Mouse (Mus musculus) ES-E14 (cell line): Measurements from ENCODE around the gene Wdr63. TPM values are rescaled to one million over a fixed set of nuclear protein-coding genes. Genes with fewer than 3 reads are reported as not detected.

Experiments used
- DNase-seq: peaks from one replicate; pipeline ENCODE4 v3.0.0-alpha.2; 2013; ENCODE audit warnings: low read depth, low spot score
- H3K27ac ChIP-seq: 2 replicates; pipeline ENCODE4 v1.5.1; 2012; ENCODE audit warnings: low read depth, mild to moderate bottlenecking, low read length, moderate library complexity, mixed read lengths; ENCODE audit not compliant: poor library complexity, insufficient read depth, severe bottlenecking
- H3K36me3 ChIP-seq: 2 replicates; pipeline ENCODE4 v1.6.1; 2012; ENCODE audit warnings: mild to moderate bottlenecking, low read length, moderate library complexity, mixed read lengths; ENCODE audit not compliant: control insufficient read depth, poor library complexity, insufficient read depth, severe bottlenecking
- H3K4me1 ChIP-seq, 2 experiments: fragments of 150-350 bp in 1 of 2; sonication (generic) in 1 of 2; 2 replicates each; pipeline ENCODE4 v1.6.1; 2012; ENCODE audit warnings: low read length in 2 of 2, mild to moderate bottlenecking in 1 of 2, mixed read lengths in 1 of 2; ENCODE audit not compliant: control insufficient read depth in 2 of 2, insufficient read depth in 2 of 2, poor library complexity in 1 of 2
- H3K4me3 ChIP-seq, 2 experiments: fragments of 150-350 bp in 1 of 2; sonication (generic) in 1 of 2; 2 replicates each; pipeline ENCODE4 v1.5.1; 2012; ENCODE audit warnings: low read length in 2 of 2, low read depth in 1 of 2, mild to moderate bottlenecking in 1 of 2, mixed read lengths in 1 of 2; ENCODE audit not compliant: insufficient read depth in 1 of 2, poor library complexity in 1 of 2, severe bottlenecking in 1 of 2
- H3K9ac ChIP-seq: 2 replicates; pipeline ENCODE4 v1.6.1; 2012; ENCODE audit warnings: low read depth, mild to moderate bottlenecking, low read length, mixed read lengths; ENCODE audit not compliant: poor library complexity, insufficient read depth, severe bottlenecking
- H3K9me3 ChIP-seq: fragments of 150-350 bp; sonication (generic); 2 replicates; pipeline ENCODE4 v1.6.1; 2012; ENCODE audit warnings: low read depth, mild to moderate bottlenecking, low read length; ENCODE audit not compliant: control insufficient read depth, insufficient read depth
- CHD2 ChIP-seq: IDR thresholded peaks from 2 replicates; pipeline ENCODE4 v1.6.1; 2014; ENCODE audit warnings: mild to moderate bottlenecking, low read depth, low read length, inconsistent platforms
- HCFC1 ChIP-seq: IDR thresholded peaks from 2 replicates; pipeline ENCODE4 v1.6.1; 2012; ENCODE audit warnings: low read length, inconsistent platforms, borderline replicate concordance; ENCODE audit not compliant: insufficient read depth
- MAFK ChIP-seq: IDR thresholded peaks from 2 replicates; pipeline ENCODE4 v1.6.1; 2014; ENCODE audit warnings: mild to moderate bottlenecking, low read depth, low read length, inconsistent platforms; ENCODE audit not compliant: insufficient read depth
- ZC3H11A ChIP-seq: IDR thresholded peaks from 2 replicates; pipeline ENCODE4 v1.6.1; 2012; ENCODE audit warnings: low read depth, mild to moderate bottlenecking, inconsistent platforms, low read length, borderline replicate concordance
- ZNF384 ChIP-seq: IDR thresholded peaks from 2 replicates; pipeline ENCODE4 v1.6.1; 2012; ENCODE audit warnings: low read depth, low read length, inconsistent platforms
- in situ Hi-C, 2 experiments: fragments of 600-800 bp; cut with MboI; formaldehyde crosslinking; loops; one replicate each; pipeline ENCODE4 v1.15.1; 2025; ENCODE audit warnings: low sequenced_read_pairs in 2 of 2, inconsistent platforms in 1 of 2; ENCODE audit not compliant: unreplicated experiment in 2 of 2
- total RNA-seq: library from RNA; depleted of rRNA; stranded (reverse); fragments of 300-350 nt; gene quantifications from 2 replicates; pipeline ENCODE4 v1.2.3, GENCODE M21; 2012

Wdr63 gene
- total RNA-seq, 1 experiment, result 0.67 TPM

DNA sequence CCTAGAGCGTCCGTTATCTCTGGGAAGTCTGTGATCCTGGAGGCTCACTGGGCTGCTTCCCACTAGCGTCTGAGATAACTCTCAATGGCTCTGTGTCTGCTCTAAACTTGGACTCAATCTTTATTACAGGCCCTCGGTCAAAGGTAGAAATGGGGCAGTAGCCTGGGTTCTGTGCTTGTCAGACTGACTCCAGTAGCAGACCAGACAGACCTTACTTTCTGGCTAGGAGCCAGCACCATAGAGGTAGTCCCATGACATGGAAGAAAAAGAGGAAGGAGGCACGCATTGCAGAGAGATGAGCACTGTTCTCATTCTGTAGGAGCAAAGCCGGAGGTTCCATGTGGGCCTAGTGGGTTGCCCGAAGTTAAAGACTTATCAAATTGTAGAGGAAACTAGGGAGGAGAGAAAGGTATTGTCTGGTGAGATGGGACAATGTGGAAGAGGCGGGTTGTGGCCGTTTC lies 10.1 kb upstream of the Wdr63 start:
- Histone ChIP-seq H3K4me1 (peaks cover 0 to 2% of the 10 kb centered on the region in 2 experiments; a peak in 1 of 4 replicates), H3K9ac (no peak overlapping the region), H3K27ac (no peak overlapping the region), H3K4me3 (no peak overlapping the region), H3K9me3 (no peaks in the 10 kb centered on the region), H3K36me3 (no peaks in the 10 kb centered on the region)
- TF ChIP-seq ZNF384 (no peak), HCFC1 (no peak), ZC3H11A (no peak), CHD2 (no peak), MAFK (no peak)
- in situ Hi-C loops, result no loop called here
- no peak for DNase-seq

DNA sequence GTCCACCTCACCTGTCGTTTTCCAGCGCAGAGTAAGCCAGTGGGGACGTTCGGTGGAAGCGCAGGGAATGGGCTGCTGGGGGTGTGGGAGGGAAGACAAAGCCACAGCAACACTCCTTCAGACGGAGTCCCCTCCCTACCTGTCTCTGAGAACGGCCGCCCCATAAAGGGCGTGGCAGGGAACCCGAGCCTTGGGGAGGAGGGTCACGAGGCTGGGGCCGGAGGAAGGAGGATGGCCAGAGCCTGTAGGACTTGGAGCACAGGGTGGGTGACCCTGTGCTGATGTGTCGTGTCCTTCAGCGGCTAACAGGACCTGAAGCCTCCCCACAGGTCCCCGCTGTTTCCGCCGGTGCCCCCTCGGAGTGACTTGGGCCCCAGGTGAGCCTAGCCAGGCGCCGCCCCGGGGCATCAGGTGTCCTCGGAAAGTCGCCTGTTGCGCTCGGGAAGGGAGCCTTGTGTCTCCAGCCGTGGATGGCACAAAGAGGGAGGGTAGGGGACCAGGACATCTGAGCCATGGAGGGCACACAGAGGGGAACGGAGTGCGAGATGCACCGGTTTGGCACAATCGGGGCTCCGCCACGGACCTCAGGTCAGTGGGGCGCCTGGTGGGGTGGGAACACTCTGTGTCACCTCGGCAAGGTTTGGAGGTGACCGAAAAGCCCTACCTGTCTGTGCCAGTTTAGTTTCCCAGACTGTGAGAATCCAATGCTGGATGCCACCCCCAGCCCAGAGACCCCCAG lies 9.5 kb upstream of the Wdr63 start, which contains the start of gene Mcoln3:
Mcoln3 (plus strand) TSS at position 193 of the 739 bp plus-strand sequence.
- Histone ChIP-seq H3K4me1 (peaks cover 0 to 2% of the 10 kb centered on the region in 2 experiments; a peak in 1 of 4 replicates), H3K9me3 (no peaks in the 10 kb centered on the region), H3K36me3 (no peaks in the 10 kb centered on the region), H3K4me3 (peak within 1 kb of the TSS; percentile 39 to 40; a peak in 3 of 4 replicates), H3K27ac (no peak within 1 kb of the TSS; the same call in 1 of the 2 replicates), H3K9ac (no peak within 1 kb of the TSS)
- in situ Hi-C loops, result no loop called here
- no peak for DNase-seq
- no peak for TF ChIP-seq HCFC1

DNA sequence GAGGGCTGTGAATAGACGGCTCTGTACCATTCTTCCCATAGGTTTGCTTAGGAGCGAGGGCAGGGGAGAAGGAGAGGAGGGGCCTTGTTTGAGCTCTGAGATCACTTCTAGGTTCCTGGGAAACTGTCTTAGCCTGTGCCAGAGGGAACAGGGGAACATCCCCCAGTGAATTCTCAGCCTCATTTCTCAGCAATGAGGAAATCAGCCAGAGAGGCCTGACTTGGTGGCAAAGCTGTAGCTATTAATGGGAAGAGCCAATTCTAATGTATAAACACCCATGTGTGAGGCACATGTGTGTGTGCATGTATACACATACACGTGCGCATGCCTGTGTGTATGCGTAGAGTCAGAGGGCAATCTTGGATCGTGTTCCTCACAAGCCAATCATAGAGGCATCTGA lies 3.0 kb upstream of the Wdr63 start:
- no peak overlapping the region for H3K4me3 ChIP-seq
- H3K9me3 ChIP-seq, result no peaks in the 10 kb centered on the region
- TF ChIP-seq ZNF384 (no peak), MAFK (no peak), HCFC1 (no peak), ZC3H11A (no peak), CHD2 (no peak)
- no peaks in the 10 kb centered on the region for H3K36me3 ChIP-seq
- DNase-seq, result no peak
- H3K27ac ChIP-seq, result no peak overlapping the region
- H3K9ac ChIP-seq, result no peak overlapping the region
- H3K4me1 ChIP-seq, result no peaks in the 10 kb centered on the region
- in situ Hi-C loops, result no loop called here

DNA sequence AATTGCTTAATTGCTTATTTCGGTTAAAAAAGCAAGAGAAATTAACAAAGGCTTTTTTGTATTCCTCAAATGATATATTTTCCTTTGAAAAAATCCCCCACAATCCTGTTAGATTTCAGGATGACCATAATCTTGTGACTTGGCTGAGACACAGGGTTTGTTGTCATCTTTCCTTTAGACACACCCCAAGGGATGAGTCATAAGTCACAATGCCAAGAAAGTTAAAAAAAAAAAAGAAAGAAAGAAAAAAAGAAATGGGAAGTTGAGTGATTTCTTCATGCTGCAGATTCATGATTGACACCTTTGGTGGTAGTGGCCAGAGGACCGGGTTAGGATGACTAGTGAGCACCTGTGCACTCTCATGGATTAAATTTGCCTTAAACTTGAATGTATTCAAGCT lies 2.4 kb upstream of the Wdr63 start:
- H3K9ac ChIP-seq, result no peak overlapping the region
- no peak for DNase-seq
- H3K9me3 ChIP-seq, result no peaks in the 10 kb centered on the region
- no peak overlapping the region for H3K27ac ChIP-seq
- H3K36me3 ChIP-seq, result no peaks in the 10 kb centered on the region
- TF ChIP-seq MAFK (no peak), ZC3H11A (no peak), HCFC1 (no peak), CHD2 (no peak), ZNF384 (no peak)
- no peaks in the 10 kb centered on the region for H3K4me1 ChIP-seq
- in situ Hi-C loops, result no loop called here
- no peak overlapping the region for H3K4me3 ChIP-seq

DNA sequence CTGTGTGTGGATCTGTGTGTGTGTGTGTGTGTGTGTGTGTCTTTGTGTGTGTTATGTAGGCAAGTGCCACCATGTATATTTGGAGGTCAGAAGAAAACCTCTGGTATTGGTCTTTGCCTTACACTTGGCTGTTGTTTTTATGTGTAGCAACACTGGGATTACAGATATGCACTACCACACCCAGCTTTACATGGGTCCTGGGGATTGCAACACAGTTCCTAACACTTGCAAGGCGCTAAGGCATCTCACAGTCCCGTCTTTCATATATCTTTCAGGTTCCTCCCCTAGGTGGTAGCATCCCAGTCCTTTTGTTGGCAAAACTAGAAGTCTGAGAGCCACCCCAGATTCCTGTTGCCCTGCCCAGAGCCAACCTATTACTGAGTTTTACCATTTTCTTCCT lies 1.0 kb upstream of the Wdr63 start:
- no peaks in the 10 kb centered on the region for H3K9me3 ChIP-seq
- no peak overlapping the region for H3K27ac ChIP-seq
- no peak overlapping the region for H3K9ac ChIP-seq
- in situ Hi-C loops, result no loop called here
- H3K4me3 ChIP-seq, result no peak overlapping the region
- TF ChIP-seq ZC3H11A (no peak), HCFC1 (no peak), ZNF384 (no peak)
- no peaks in the 10 kb centered on the region for H3K36me3 ChIP-seq
- DNase-seq, result no peak
- no peaks in the 10 kb centered on the region for H3K4me1 ChIP-seq
